Mouse (Mus musculus): ENCODE data around the gene Spint2. TPM values are rescaled to one million over a fixed set of nuclear protein-coding genes. Genes with fewer than 3 reads are reported as not detected.
"Not testable (repeated sequence)": the region's sequence is repeated elsewhere in the genome, so short reads cannot be mapped to it uniquely, and the experiment has no call there.

Spint2 gene
- polyA plus RNA-seq, 1 experiment from 2014 or later: 722 TPM

GRCm38 (mm10) chr7:29214236-29214635 lies 67.5 kb downstream of the Spint2 start:
- Histone ChIP-seq H3K4me3 (ENCODE audit: low read depth, low read length) (no peak overlapping the region), H3K9me3 (ENCODE audit: control insufficient read depth) (peaks cover 10% of the 10 kb centered on the region; the same call in 1 of the 2 replicates), H3K36me3 (ENCODE audit: control insufficient read depth, insufficient read depth) (no peaks in the 10 kb centered on the region), H3K4me1 (replicated peaks; ENCODE audit: control insufficient read depth, insufficient read depth, low read length) (no peaks in the 10 kb centered on the region), H3K27me3 (replicated peaks; ENCODE audit: control insufficient read depth, insufficient read depth, low read length) (no peaks in the 10 kb centered on the region), H3K9ac (ENCODE audit: low read depth, low read length) (no peak overlapping the region), H3K27ac (ENCODE audit: low read depth, low read length) (no peak overlapping the region), H3K4me2 (replicated peaks; ENCODE audit: low read depth) (no peak overlapping the region)
- TF ChIP-seq CTCF (IDR thresholded peaks at IDR 0.05; ENCODE audit: low read depth): no peak
- no peak for ATAC-seq
- whole genome bisulfite sequencing: 35% methylated on average over 2 of the region's 2 CpGs

- WGBS: 9% methylated on average over 20 of the region's 20 CpGs
- H3K27ac ChIP-seq (ENCODE audit: low read depth, low read length): no peak within 1 kb of the TSS
- H3K36me3 ChIP-seq (ENCODE audit: control insufficient read depth, insufficient read depth): no peaks in the 10 kb centered on the region
- peaks cover 8% of the 10 kb centered on the region; the same call in 1 of the 2 replicates for H3K9me3 ChIP-seq (ENCODE audit: control insufficient read depth)
- H3K4me3 ChIP-seq (ENCODE audit: low read depth, low read length): no peak within 1 kb of the TSS
- H3K4me2 ChIP-seq (replicated peaks; ENCODE audit: low read depth): no peak within 1 kb of the TSS
- no peak within 1 kb of the TSS for H3K9ac ChIP-seq (ENCODE audit: low read depth, low read length)
- H3K4me1 ChIP-seq (replicated peaks; ENCODE audit: control insufficient read depth, insufficient read depth, low read length): no peaks in the 10 kb centered on the region
- TF ChIP-seq CTCF (IDR thresholded peaks at IDR 0.05; ENCODE audit: low read depth): no peak
- no peaks in the 10 kb centered on the region for H3K27me3 ChIP-seq (replicated peaks; ENCODE audit: control insufficient read depth, insufficient read depth, low read length)
- no peak for ATAC-seq
These were observed 68.0 kb downstream of the Spint2 start, which contains the start of gene Catsperg1 for GRCm38 (mm10) chr7:29213675-29214082. Catsperg1 (minus strand) TSS chr7:29214035.

- not testable (repeated sequence) for H3K4me1 ChIP-seq (replicated peaks; ENCODE audit: control insufficient read depth, insufficient read depth, low read length); H3K4me2 ChIP-seq (replicated peaks; ENCODE audit: low read depth); H3K27ac ChIP-seq (ENCODE audit: low read depth, low read length); H3K9me3 ChIP-seq (ENCODE audit: control insufficient read depth); ATAC-seq; H3K9ac ChIP-seq (ENCODE audit: low read depth, low read length); H3K27me3 ChIP-seq (replicated peaks; ENCODE audit: control insufficient read depth, insufficient read depth, low read length); H3K36me3 ChIP-seq (ENCODE audit: control insufficient read depth, insufficient read depth); H3K4me3 ChIP-seq (ENCODE audit: low read depth, low read length)
- WGBS: 36% methylated on average over 39 of the region's 40 CpGs
These were observed 68.7 kb downstream of the Spint2 start for GRCm38 (mm10) chr7:29212775-29213560.

GRCm38 (mm10) chr7:29212199-29212765 lies 69.4 kb downstream of the Spint2 start:
- WGBS: 26% methylated on average over 26 of the region's 26 CpGs
- Histone ChIP-seq H3K4me3 (ENCODE audit: low read depth, low read length) (peak overlapping the region; percentile 38; the same call in 1 of the 2 replicates), H3K9me3 (ENCODE audit: control insufficient read depth) (peaks cover 8% of the 10 kb centered on the region; the same call in 1 of the 2 replicates), H3K4me1 (replicated peaks; ENCODE audit: control insufficient read depth, insufficient read depth, low read length) (no peaks in the 10 kb centered on the region), H3K27ac (ENCODE audit: low read depth, low read length) (peak overlapping the region; percentile 62; the same call in 1 of the 2 replicates), H3K27me3 (replicated peaks; ENCODE audit: control insufficient read depth, insufficient read depth, low read length) (no peaks in the 10 kb centered on the region), H3K9ac (ENCODE audit: low read depth, low read length) (no peak overlapping the region), H3K36me3 (ENCODE audit: control insufficient read depth, insufficient read depth) (no peaks in the 10 kb centered on the region), H3K4me2 (replicated peaks; ENCODE audit: low read depth) (peak overlapping the region; percentile 62)
- TF ChIP-seq CTCF (IDR thresholded peaks at IDR 0.05; ENCODE audit: low read depth): no peak
- no peak for ATAC-seq

- peak overlapping the region; percentile 38 for H3K4me3 ChIP-seq (ENCODE audit: low read depth, low read length)
- H3K27ac ChIP-seq (ENCODE audit: low read depth, low read length): peak overlapping the region; percentile 62
- no peak for TF ChIP-seq CTCF (IDR thresholded peaks at IDR 0.05; ENCODE audit: low read depth)
- H3K36me3 ChIP-seq (ENCODE audit: control insufficient read depth, insufficient read depth): no peaks in the 10 kb centered on the region
- H3K4me1 ChIP-seq (replicated peaks; ENCODE audit: control insufficient read depth, insufficient read depth, low read length): no peaks in the 10 kb centered on the region
- no peaks in the 10 kb centered on the region for H3K27me3 ChIP-seq (replicated peaks; ENCODE audit: control insufficient read depth, insufficient read depth, low read length)
- H3K9ac ChIP-seq (ENCODE audit: low read depth, low read length): no peak overlapping the region
- H3K9me3 ChIP-seq (ENCODE audit: control insufficient read depth): peaks cover 8% of the 10 kb centered on the region; the same call in 1 of the 2 replicates
- ATAC-seq: peak; percentile 92
- WGBS: 7% methylated on average over 34 of the region's 34 CpGs
- H3K4me2 ChIP-seq (replicated peaks; ENCODE audit: low read depth): peak overlapping the region; percentile 62
These were observed 70.1 kb downstream of the Spint2 start for GRCm38 (mm10) chr7:29211415-29212198.

- H3K36me3 ChIP-seq (ENCODE audit: control insufficient read depth, insufficient read depth); H3K9me3 ChIP-seq (ENCODE audit: control insufficient read depth); H3K27me3 ChIP-seq (replicated peaks; ENCODE audit: control insufficient read depth, insufficient read depth, low read length); H3K4me1 ChIP-seq (replicated peaks; ENCODE audit: control insufficient read depth, insufficient read depth, low read length); H3K9ac ChIP-seq (ENCODE audit: low read depth, low read length): not testable (repeated sequence)
- WGBS: 26% methylated on average over 15 of the region's 15 CpGs
- Histone ChIP-seq H3K27ac (ENCODE audit: low read depth, low read length) (peak overlapping the region; percentile 62; the same call in 1 of the 2 replicates), H3K4me3 (ENCODE audit: low read depth, low read length) (peak overlapping the region; percentile 38), H3K4me2 (replicated peaks; ENCODE audit: low read depth) (peak overlapping the region; percentile 62)
- ATAC-seq: peak; percentile 69
These were observed 70.7 kb downstream of the Spint2 start for GRCm38 (mm10) chr7:29211013-29211412.

Other genes with a start within 250 kb of the Spint2 start
- gene Ryr1, start 156.7 kb downstream of the Spint2 start, polyA plus RNA-seq (2015; fragmentation: Nextera tagmentation; extraction: Ambion mirVana): 0.43 and 0.63 TPM in 2 replicates
- gene Rasgrp4, start 147.1 kb downstream of the Spint2 start, polyA plus RNA-seq (2015; fragmentation: Nextera tagmentation; extraction: Ambion mirVana): 0.21 and 0.29 TPM in 2 replicates
- gene Fam98c, start 125.7 kb downstream of the Spint2 start, polyA plus RNA-seq (2015; fragmentation: Nextera tagmentation; extraction: Ambion mirVana): 75.9 and 83.4 TPM in 2 replicates
- 0.27 and 0.34 TPM in 2 replicates for gene Ggn, start 111.7 kb downstream of the Spint2 start, polyA plus RNA-seq (2015; fragmentation: Nextera tagmentation; extraction: Ambion mirVana)
- gene Spred3, start 111.5 kb downstream of the Spint2 start, polyA plus RNA-seq (2015; fragmentation: Nextera tagmentation; extraction: Ambion mirVana): 0.52 and 0.93 TPM in 2 replicates
- 205 and 209 TPM in 2 replicates for gene Psmd8, start 101.2 kb downstream of the Spint2 start, polyA plus RNA-seq (2015; fragmentation: Nextera tagmentation; extraction: Ambion mirVana)
- gene Catsperg1, start 67.9 kb downstream of the Spint2 start, polyA plus RNA-seq (2015; fragmentation: Nextera tagmentation; extraction: Ambion mirVana): 0.21 and 0.22 TPM in 2 replicates
- 1.5 and 1.8 TPM in 2 replicates for gene Kcnk6, start 49.4 kb downstream of the Spint2 start, polyA plus RNA-seq (2015; fragmentation: Nextera tagmentation; extraction: Ambion mirVana)
- 40.6 and 41.7 TPM in 2 replicates for gene Yif1b, start 43.6 kb downstream of the Spint2 start, polyA plus RNA-seq (2015; fragmentation: Nextera tagmentation; extraction: Ambion mirVana)
- 836 and 862 TPM in 2 replicates for gene 2200002D01Rik, start 33.4 kb downstream of the Spint2 start, polyA plus RNA-seq (2015; fragmentation: Nextera tagmentation; extraction: Ambion mirVana)
- 35.2 and 37.0 TPM in 2 replicates for gene Ppp1r14a, start 7.4 kb upstream of the Spint2 start, polyA plus RNA-seq (2015; fragmentation: Nextera tagmentation; extraction: Ambion mirVana)
- 1.7 TPM in 2 replicates for gene Dpf1, start 22.0 kb upstream of the Spint2 start, polyA plus RNA-seq (2015; fragmentation: Nextera tagmentation; extraction: Ambion mirVana)
- 22.0 and 25.6 TPM in 2 replicates for gene Sipa1l3, start 236.7 kb upstream of the Spint2 start, polyA plus RNA-seq (2015; fragmentation: Nextera tagmentation; extraction: Ambion mirVana)

Measured in intestine, postnatal 0 days (tissue).